8 mouse cellular contexts compared by ENCODE assay signal in genomic region chr17:57248201-57248699, GRCm38 (mm10). TPM values are rescaled to one million over a fixed set of nuclear protein-coding genes. Genes with fewer than 3 reads are reported as not detected.
DNase-seq lines count a peak whose midpoint lies in the region; ATAC-seq and TF ChIP-seq lines count a peak whose summit lies in the region.

TSS of gene Gpr108 (minus strand) at chr17:57248446.

- no peak for TF ChIP-seq POLR2A in kidney, adult 2 months (IDR thresholded peaks at IDR 0.05; ENCODE audit: low read depth, low read length)
- no peak for TF ChIP-seq POLR2A in spleen, adult 2 months (IDR thresholded peaks at IDR 0.05; ENCODE audit: low read depth, low read length)

- peaks cover 21% of the 10 kb centered on the region for H3K36me3 ChIP-seq in embryonic facial prominence, embryonic 13.5 days
- no peaks in the 10 kb centered on the region for H3K36me3 ChIP-seq in kidney, adult 2 months (ENCODE audit: control insufficient read depth, insufficient read depth, low read length)
- peaks cover 17% of the 10 kb centered on the region for H3K36me3 ChIP-seq in limb, embryonic 12.5 days
- H3K36me3 ChIP-seq in midbrain, embryonic 15.5 days (replicated peaks), result 0 out of 2 replicates have a peak, but pooled peaks cover 3% of the 10 kb centered on the region
- H3K36me3 ChIP-seq in spleen, adult 2 months (ENCODE audit: control insufficient read depth, insufficient read depth, low read length), result peaks cover 1% of the 10 kb centered on the region; the same call in 1 of the 2 replicates

- H3K27ac ChIP-seq in embryonic facial prominence, embryonic 13.5 days, result peak within 1 kb of the TSS; percentile 95
- H3K27ac ChIP-seq in kidney, adult 2 months (ENCODE audit: insufficient read depth, low read depth, low read length), result peak within 1 kb of the TSS; percentile 83
- H3K27ac ChIP-seq in limb, embryonic 12.5 days, result peak within 1 kb of the TSS; percentile 95
- peak within 1 kb of the TSS; percentile 97 for H3K27ac ChIP-seq in midbrain, embryonic 15.5 days
- H3K27ac ChIP-seq in spleen, adult 2 months (ENCODE audit: insufficient read depth, low read length), result peak within 1 kb of the TSS; percentile 78

- peaks cover 27% of the 10 kb centered on the region for H3K4me1 ChIP-seq in embryonic facial prominence, embryonic 13.5 days
- H3K4me1 ChIP-seq in kidney, adult 2 months (ENCODE audit: control insufficient read depth, insufficient read depth, low read length), result peaks cover 10% of the 10 kb centered on the region; the same call in 1 of the 2 replicates
- peaks cover 26% of the 10 kb centered on the region for H3K4me1 ChIP-seq in limb, embryonic 12.5 days (replicated peaks)
- peaks cover 33% of the 10 kb centered on the region for H3K4me1 ChIP-seq in midbrain, embryonic 15.5 days
- H3K4me1 ChIP-seq in spleen, adult 2 months (ENCODE audit: control insufficient read depth, insufficient read depth, insufficient read length), result peaks cover 11% of the 10 kb centered on the region; the same call in 1 of the 2 replicates

- H3K9ac ChIP-seq in embryonic facial prominence, embryonic 13.5 days, result peak within 1 kb of the TSS; percentile 84
- peak within 1 kb of the TSS; percentile 75 for H3K9ac ChIP-seq in limb, embryonic 12.5 days (replicated peaks)
- peak within 1 kb of the TSS; percentile 63 for H3K9ac ChIP-seq in midbrain, embryonic 15.5 days

- peak; percentile 83 for TF ChIP-seq CTCF in kidney, adult 2 months (conservative IDR thresholded peaks at IDR 0.05; ENCODE audit: insufficient read depth, insufficient read length, low read depth, low read length)
- peak; percentile 82; the same call in 1 of the 2 replicates for TF ChIP-seq CTCF in spleen, adult 2 months (IDR thresholded peaks at IDR 0.05; ENCODE audit: extremely low read depth, insufficient read depth, insufficient read length, insufficient replicate concordance)

- peak within 1 kb of the TSS; percentile 95 for H3K4me2 ChIP-seq in embryonic facial prominence, embryonic 13.5 days
- H3K4me2 ChIP-seq in limb, embryonic 12.5 days, result peak within 1 kb of the TSS; percentile 96
- H3K4me2 ChIP-seq in midbrain, embryonic 15.5 days, result peak within 1 kb of the TSS; percentile 94

- H3K9me3 ChIP-seq in embryonic facial prominence, embryonic 13.5 days, result no peaks in the 10 kb centered on the region
- no peaks in the 10 kb centered on the region for H3K9me3 ChIP-seq in limb, embryonic 12.5 days
- H3K9me3 ChIP-seq in midbrain, embryonic 15.5 days, result no peaks in the 10 kb centered on the region

- ATAC-seq in embryonic facial prominence, embryonic 13.5 days (ENCODE audit: insufficient number of reproducible peaks, insufficient read depth, low FRiP score, low TSS enrichment, low read depth), result peak; percentile 65
- ATAC-seq in limb, embryonic 12.5 days (ENCODE audit: insufficient number of reproducible peaks, insufficient read depth, low FRiP score, low TSS enrichment, low read depth), result peak; percentile 32
- peak; percentile 74 for ATAC-seq in midbrain, embryonic 15.5 days (replicated peaks)

- DNase-seq in 3T3-L1 (ENCODE audit: low read depth, low spot score), result peak; percentile 98
- DNase-seq in adrenal gland, postnatal 36 days, result peak; percentile 86 to 90
- peak; percentile 90 to 94 for DNase-seq in heart, adult 18-20 months
- DNase-seq in kidney, adult 2 months, result peak; percentile 94
- DNase-seq in spleen, adult 2 months (ENCODE audit: low read depth in 1 of 2, low spot score in 2 of 2), result peak; percentile 82 to 87

- WGBS in embryonic facial prominence, embryonic 13.5 days, result 0% methylated on average over 12 of the region's 12 CpGs
- WGBS in kidney, adult 2 months, result under 1% methylated on average over 12 of the region's 12 CpGs
- under 1% methylated on average over 12 of the region's 12 CpGs for WGBS in limb, embryonic 12.5 days
- 0% methylated on average over 12 of the region's 12 CpGs for WGBS in midbrain, embryonic 15.5 days
- WGBS in spleen, adult 2 months, result under 1% methylated on average over 12 of the region's 12 CpGs

- peak within 1 kb of the TSS; percentile 68 for H3K4me3 ChIP-seq in embryonic facial prominence, embryonic 13.5 days
- H3K4me3 ChIP-seq in kidney, adult 2 months (ENCODE audit: insufficient read depth, low read depth, low read length), result peak within 1 kb of the TSS; percentile 84
- H3K4me3 ChIP-seq in limb, embryonic 12.5 days (replicated peaks), result peak within 1 kb of the TSS; percentile 65
- peak within 1 kb of the TSS; percentile 63 for H3K4me3 ChIP-seq in midbrain, embryonic 15.5 days
- H3K4me3 ChIP-seq in spleen, adult 2 months (ENCODE audit: extremely low read depth, insufficient read depth, insufficient read length), result peak within 1 kb of the TSS; percentile 81

- no peaks in the 10 kb centered on the region for H3K27me3 ChIP-seq in embryonic facial prominence, embryonic 13.5 days
- no peaks in the 10 kb centered on the region for H3K27me3 ChIP-seq in kidney, adult 2 months (replicated peaks; ENCODE audit: control insufficient read depth, insufficient read depth, low read length)
- no peaks in the 10 kb centered on the region for H3K27me3 ChIP-seq in limb, embryonic 12.5 days
- H3K27me3 ChIP-seq in midbrain, embryonic 15.5 days (replicated peaks), result 0 out of 2 replicates have a peak, but pooled peaks cover 4% of the 10 kb centered on the region
- H3K27me3 ChIP-seq in spleen, adult 2 months (ENCODE audit: control insufficient read depth, insufficient read depth, low read length), result no peaks in the 10 kb centered on the region

RNA-seq across cellular contexts. Expression of gene Gpr108, which starts in this region (rescaled TPM):
- 10 to 100 TPM; 78.7 to 94.2 TPM for total RNA-seq in adrenal gland, postnatal 36 days (2021)
- 31.6 and 33.1 TPM in 2 replicates for polyA plus RNA-seq in embryonic facial prominence, embryonic 13.5 days (2015; fragmentation: Nextera tagmentation; extraction: Ambion mirVana)
- total RNA-seq in heart, adult 18-20 months (2021), result 10 to 100 TPM; 24.4 to 30.0 TPM
- polyA plus RNA-seq in kidney, adult 2 months (2012; rRNA removed), result 36.7 and 39.6 TPM in 2 replicates
- polyA plus RNA-seq in limb, embryonic 12.5 days (2016; fragmentation: Nextera tagmentation; extraction: Ambion mirVana), result 30.0 and 31.1 TPM in 2 replicates
- polyA plus RNA-seq in midbrain, embryonic 15.5 days (2015; fragmentation: Nextera tagmentation; extraction: Ambion mirVana), result 22.7 and 23.1 TPM in 2 replicates
- 38.5 and 39.0 TPM in 2 replicates for polyA plus RNA-seq in spleen, adult 2 months (2012; rRNA removed)

Comparison
In these comparisons a context has a peak if more than half of its experiments do, and no peak if none do; other contexts are left out.
1. Peak in every context shown above with its lines: DNase-seq, ATAC-seq, H3K4me3 ChIP-seq and H3K27ac ChIP-seq.